Mouse (Mus musculus) intestine, embryonic 16.5 days (tissue): ENCODE data around the gene Rtp1. TPM values are rescaled to one million over a fixed set of nuclear protein-coding genes. Genes with fewer than 3 reads are reported as not detected.

Experiments
- ATAC-seq: fragments of 200-750 bp; cut with Nextera tagmentation; 2 replicates; pipeline ENCODE4 v1.8.0; 2017; ENCODE audit warnings: moderate TSS enrichment, moderate library complexity
- H3K27ac ChIP-seq: fragments of 300-500 bp; sonication (generic); 2 replicates; pipeline ENCODE4 v1.5.1; 2014; ENCODE audit warnings: mild to moderate bottlenecking, low read length
- H3K27me3 ChIP-seq: fragments of 300-500 bp; sonication (generic); replicated peaks from 2 replicates; pipeline ENCODE4 v1.6.1; 2014; ENCODE audit warnings: low read length, control low read depth, mixed read lengths; ENCODE audit not compliant: control insufficient read depth, insufficient read depth
- H3K36me3 ChIP-seq: fragments of 300-500 bp; sonication (generic); 2 replicates; pipeline ENCODE4 v1.6.1; 2014; ENCODE audit warnings: low read length, control low read depth; ENCODE audit not compliant: control insufficient read depth, insufficient read depth
- H3K4me1 ChIP-seq: fragments of 300-500 bp; sonication (generic); 2 replicates; pipeline ENCODE4 v1.6.1; 2014; ENCODE audit warnings: low read length, control low read depth, mixed read lengths; ENCODE audit not compliant: control insufficient read depth, insufficient read depth
- H3K4me2 ChIP-seq: fragments of 300-500 bp; sonication (generic); 2 replicates; pipeline ENCODE4 v1.6.1; 2014; ENCODE audit warnings: low read depth, low read length, control low read depth
- H3K4me3 ChIP-seq: fragments of 300-500 bp; sonication (generic); 2 replicates; pipeline ENCODE4 v1.5.1; 2014; ENCODE audit warnings: mild to moderate bottlenecking, low read length
- H3K9ac ChIP-seq: fragments of 300-500 bp; sonication (generic); 2 replicates; pipeline ENCODE4 v1.6.1; 2014; ENCODE audit warnings: low read depth, low read length
- H3K9me3 ChIP-seq: fragments of 300-500 bp; sonication (generic); 2 replicates; pipeline ENCODE4 v1.6.1; 2016; ENCODE audit warnings: low read length, control low read depth; ENCODE audit not compliant: control insufficient read depth
- WGBS: fragments of 180-500 bp; shearing (Covaris S2); extraction: QIAGEN DNeasy Blood & Tissue Kit; methylation state at CpG from one replicate; pipeline ENCODE4 v1.1.7; 2014; 5-methylcytosine and 5-hydroxymethylcytosine counted together
- polyA plus RNA-seq: library from polyadenylated mRNA; unstranded; fragments of >200 nt; fragmentation: Nextera tagmentation; extraction: Ambion mirVana; gene quantifications from 2 replicates; pipeline ENCODE4 v1.2.1, GENCODE M21; 2015

The Rtp1 gene
- polyA plus RNA-seq = not detected in 2 replicates

- no peaks in the 10 kb centered on the region for H3K9me3 ChIP-seq
Observed at GRCm38 (mm10) chr16:23428647-23429319, at the start of gene Rtp1. TSS of gene Rtp1 (plus strand) at chr16:23429133.

GRCm38 (mm10) chr16:23379536-23380230, 49.2 kb upstream of the Rtp1 start:
- Histone ChIP-seq H3K27ac (no peak overlapping the region), H3K4me1 (no peaks in the 10 kb centered on the region), H3K27me3 (no peaks in the 10 kb centered on the region), H3K9ac (no peak overlapping the region), H3K9me3 (0 out of 2 replicates have a peak, but pooled peaks cover 4% of the 10 kb centered on the region), H3K4me3 (no peak overlapping the region), H3K36me3 (no peaks in the 10 kb centered on the region), H3K4me2 (no peak overlapping the region)
- 78% methylated on average over 3 of the region's 3 CpGs for WGBS
- no peak for ATAC-seq

More at GRCm38 (mm10) chr16:23428647-23429319, at the start of gene Rtp1:
- 75% methylated on average over 7 of the region's 7 CpGs for WGBS
- Histone ChIP-seq H3K4me2 (no peak within 1 kb of the TSS), H3K27ac (no peak within 1 kb of the TSS), H3K27me3 (no peaks in the 10 kb centered on the region), H3K9ac (no peak within 1 kb of the TSS), H3K4me3 (no peak within 1 kb of the TSS), H3K4me1 (no peaks in the 10 kb centered on the region), H3K36me3 (no peaks in the 10 kb centered on the region)
- ATAC-seq = no peak

GRCm38 (mm10) chr16:23384304-23384703, 44.6 kb upstream of the Rtp1 start:
- no peak overlapping the region for H3K4me2 ChIP-seq
- no peaks in the 10 kb centered on the region for H3K36me3 ChIP-seq
- peaks cover 9% of the 10 kb centered on the region; the same call in 1 of the 2 replicates for H3K9me3 ChIP-seq
- H3K27me3 ChIP-seq = no peaks in the 10 kb centered on the region
- H3K4me1 ChIP-seq = no peaks in the 10 kb centered on the region
- H3K9ac ChIP-seq = no peak overlapping the region
- no peak overlapping the region for H3K27ac ChIP-seq
- H3K4me3 ChIP-seq = no peak overlapping the region
- no peak for ATAC-seq

GRCm38 (mm10) chr16:23397931-23398330, 31.0 kb upstream of the Rtp1 start:
- Histone ChIP-seq H3K36me3 (no peaks in the 10 kb centered on the region), H3K9me3 (no peaks in the 10 kb centered on the region), H3K27ac (no peak overlapping the region), H3K27me3 (no peaks in the 10 kb centered on the region), H3K4me1 (no peaks in the 10 kb centered on the region), H3K4me3 (no peak overlapping the region), H3K9ac (no peak overlapping the region), H3K4me2 (no peak overlapping the region)
- 86% methylated on average over 5 of the region's 5 CpGs for WGBS
- ATAC-seq = no peak

- Histone ChIP-seq H3K27ac (no peak overlapping the region), H3K4me2 (no peak overlapping the region), H3K4me3 (no peak overlapping the region), H3K9ac (no peak overlapping the region), H3K9me3 (no peaks in the 10 kb centered on the region), H3K27me3 (no peaks in the 10 kb centered on the region), H3K4me1 (no peaks in the 10 kb centered on the region), H3K36me3 (no peaks in the 10 kb centered on the region)
- ATAC-seq = no peak; the same call in 1 of the 2 replicates
- 27% methylated on average over 4 of the region's 4 CpGs for WGBS
Observed at GRCm38 (mm10) chr16:23401463-23401862, 27.5 kb upstream of the Rtp1 start.

GRCm38 (mm10) chr16:23401959-23402358, 27.0 kb upstream of the Rtp1 start:
- 57% methylated on average over 3 of the region's 3 CpGs for WGBS
- no peaks in the 10 kb centered on the region for H3K9me3 ChIP-seq
- no peak overlapping the region for H3K9ac ChIP-seq
- no peak overlapping the region for H3K4me3 ChIP-seq
- no peaks in the 10 kb centered on the region for H3K36me3 ChIP-seq
- no peak overlapping the region for H3K4me2 ChIP-seq
- H3K4me1 ChIP-seq = no peaks in the 10 kb centered on the region
- no peak overlapping the region for H3K27ac ChIP-seq
- no peak for ATAC-seq
- H3K27me3 ChIP-seq = no peaks in the 10 kb centered on the region

- ATAC-seq = peak; percentile 62; the same call in 1 of the 2 replicates
- Histone ChIP-seq H3K9ac (no peak overlapping the region), H3K9me3 (no peaks in the 10 kb centered on the region), H3K4me2 (no peak overlapping the region), H3K4me3 (no peak overlapping the region), H3K4me1 (no peaks in the 10 kb centered on the region), H3K27me3 (no peaks in the 10 kb centered on the region), H3K36me3 (no peaks in the 10 kb centered on the region), H3K27ac (no peak overlapping the region)
- WGBS = 37% methylated on average over 8 of the region's 8 CpGs
Observed at GRCm38 (mm10) chr16:23403008-23403755, 25.8 kb upstream of the Rtp1 start.

- H3K27ac ChIP-seq = no peak overlapping the region
- no peaks in the 10 kb centered on the region for H3K9me3 ChIP-seq
- WGBS = 80% methylated on average over 6 of the region's 6 CpGs
- no peaks in the 10 kb centered on the region for H3K27me3 ChIP-seq
- H3K4me3 ChIP-seq = no peak overlapping the region
- no peaks in the 10 kb centered on the region for H3K36me3 ChIP-seq
- ATAC-seq = no peak
- peaks cover 2% of the 10 kb centered on the region; the same call in 1 of the 2 replicates for H3K4me1 ChIP-seq
- no peak overlapping the region for H3K9ac ChIP-seq
- no peak overlapping the region for H3K4me2 ChIP-seq
Observed at GRCm38 (mm10) chr16:23412930-23413329, 16.0 kb upstream of the Rtp1 start.

- peaks cover 2% of the 10 kb centered on the region; the same call in 1 of the 2 replicates for H3K4me1 ChIP-seq
- H3K4me2 ChIP-seq = peak overlapping the region; percentile 48
- H3K9me3 ChIP-seq = no peaks in the 10 kb centered on the region
- H3K27ac ChIP-seq = 0 out of 2 replicates have a peak overlapping the region, but pooled peaks have one; percentile 7
- H3K4me3 ChIP-seq = peak overlapping the region; percentile 22; the same call in 1 of the 2 replicates
- 0 out of 2 replicates have a peak overlapping the region, but pooled peaks have one; percentile 8 for H3K9ac ChIP-seq
- H3K36me3 ChIP-seq = no peaks in the 10 kb centered on the region
- ATAC-seq = peak; percentile 90
- H3K27me3 ChIP-seq = no peaks in the 10 kb centered on the region
- WGBS = 36% methylated on average over 10 of the region's 10 CpGs
Observed at GRCm38 (mm10) chr16:23416261-23416656, 12.7 kb upstream of the Rtp1 start.
